Mouse (Mus musculus): Measurements from ENCODE around the gene Asap2.

The Asap2 gene

DNA sequence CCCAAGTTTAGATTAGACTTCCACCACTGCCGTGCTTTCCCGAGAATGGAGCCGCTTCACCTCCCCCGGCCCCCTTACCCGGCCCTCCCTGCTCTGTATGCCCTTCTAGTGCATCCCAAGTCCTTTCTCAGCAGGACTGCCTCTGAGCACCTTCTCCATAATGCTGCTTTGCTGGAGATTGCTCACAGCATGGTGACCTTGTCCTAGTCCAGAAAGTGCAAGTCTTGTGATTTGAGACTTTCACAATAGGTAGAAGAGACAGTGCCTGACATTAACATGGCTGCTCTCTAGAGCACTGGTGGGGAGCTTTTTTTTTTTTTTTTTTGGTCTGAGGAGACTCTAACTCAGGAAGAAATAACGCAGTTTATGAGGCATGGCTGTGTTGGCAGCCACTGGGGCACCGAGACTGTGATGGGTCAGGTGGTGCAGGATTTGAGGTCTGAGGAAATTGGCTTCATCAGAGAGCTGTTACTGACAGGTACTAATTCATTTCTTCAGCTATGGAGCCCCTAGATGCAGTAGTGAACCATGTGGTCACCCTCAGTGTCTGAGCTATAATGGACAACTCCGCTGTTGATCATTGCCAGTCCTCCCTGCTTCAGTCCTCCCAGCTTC is 224.4 kb downstream of the Asap2 start:
- DNase-seq = no peak

DNA sequence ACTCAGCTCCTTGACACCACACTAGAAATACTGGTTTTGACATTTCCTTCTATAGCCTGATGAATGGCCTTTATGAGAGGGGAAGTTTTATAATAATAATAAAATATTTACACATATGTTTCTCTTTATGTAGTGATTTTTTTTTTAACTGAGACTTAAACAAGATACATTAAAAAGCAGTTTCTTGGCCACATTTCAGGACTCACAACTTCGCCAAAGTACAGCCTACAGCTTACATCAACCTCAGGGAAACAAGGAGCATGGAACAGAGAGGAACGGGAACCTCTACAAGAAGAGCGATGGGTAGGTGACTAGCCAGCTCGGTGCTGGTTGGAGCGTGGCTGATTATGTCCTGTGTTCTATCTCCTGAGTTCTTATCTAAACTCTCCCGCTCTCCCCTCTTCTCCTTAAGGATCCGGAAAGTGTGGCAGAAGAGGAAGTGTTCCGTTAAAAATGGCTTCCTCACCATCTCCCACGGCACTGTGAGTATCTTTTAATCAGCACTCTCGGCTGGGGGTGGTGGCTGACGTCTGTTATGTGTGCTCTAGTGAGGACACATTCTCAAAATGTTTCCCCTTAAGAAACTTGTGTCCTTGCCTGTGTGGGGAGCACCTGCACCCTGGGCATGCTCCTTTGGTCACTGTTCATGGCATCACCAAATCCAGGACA is 227.7 kb downstream of the Asap2 start:
- no peak for DNase-seq

DNA sequence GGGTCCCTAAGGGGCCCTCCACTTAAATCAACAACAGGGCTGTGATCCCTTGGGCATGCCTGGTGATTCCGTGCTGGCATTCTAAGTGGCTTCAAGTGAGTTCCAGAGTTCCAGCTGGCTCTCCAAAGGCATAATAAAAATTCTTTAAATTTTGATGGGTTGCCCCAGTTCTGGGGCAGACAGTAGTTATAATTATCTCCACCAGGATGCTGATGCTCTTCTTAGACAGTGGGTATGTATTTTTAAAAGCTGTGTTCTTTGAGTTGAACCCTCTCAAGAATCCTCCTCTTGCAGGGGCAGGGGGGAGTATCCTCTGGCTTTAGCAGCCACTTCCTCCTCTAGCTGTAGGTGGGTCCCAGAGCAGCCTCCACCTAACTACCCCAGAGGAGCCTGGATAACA is 230.3 kb downstream of the Asap2 start:
- DNase-seq = no peak

DNA sequence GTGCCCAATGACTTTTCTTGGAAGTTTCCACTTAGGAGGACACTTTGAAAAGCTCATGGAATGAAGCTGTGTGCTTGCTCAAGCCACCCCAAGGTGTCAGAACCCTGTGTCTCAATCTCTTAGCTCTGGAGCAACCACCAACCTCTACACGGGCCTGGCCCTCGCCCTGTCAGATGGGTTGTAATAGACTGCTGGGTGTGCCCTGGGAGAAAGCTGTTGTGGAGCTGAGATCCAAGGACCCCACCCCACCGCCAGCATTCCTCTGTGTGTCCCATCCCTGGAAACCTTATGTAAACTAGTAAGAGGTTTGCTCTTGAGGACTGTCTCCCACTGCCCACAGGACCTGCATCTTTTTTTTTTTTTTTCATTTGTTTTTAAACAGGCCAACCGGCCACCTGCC is 233.7 kb downstream of the Asap2 start:
- DNase-seq = no peak

DNA sequence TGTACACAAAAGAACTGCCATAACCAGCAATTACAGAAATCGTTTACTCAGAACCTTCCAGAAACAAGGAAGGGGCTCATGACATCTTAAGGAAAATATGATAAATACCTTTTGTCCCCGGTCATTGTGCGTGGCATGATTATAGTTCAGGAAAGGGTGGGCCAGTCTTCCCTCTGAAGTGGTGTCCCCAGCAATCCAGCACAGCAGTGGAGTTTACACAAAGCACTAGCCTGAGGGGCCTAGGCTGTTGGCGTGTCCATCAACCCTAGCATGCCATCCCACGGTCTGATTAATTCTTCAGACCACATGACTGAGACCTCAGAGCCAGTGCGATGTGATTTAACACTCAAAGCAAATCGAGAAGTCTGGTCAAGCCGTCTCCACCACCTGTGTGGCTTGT is 235.1 kb downstream of the Asap2 start:
- DNase-seq = no peak

DNA sequence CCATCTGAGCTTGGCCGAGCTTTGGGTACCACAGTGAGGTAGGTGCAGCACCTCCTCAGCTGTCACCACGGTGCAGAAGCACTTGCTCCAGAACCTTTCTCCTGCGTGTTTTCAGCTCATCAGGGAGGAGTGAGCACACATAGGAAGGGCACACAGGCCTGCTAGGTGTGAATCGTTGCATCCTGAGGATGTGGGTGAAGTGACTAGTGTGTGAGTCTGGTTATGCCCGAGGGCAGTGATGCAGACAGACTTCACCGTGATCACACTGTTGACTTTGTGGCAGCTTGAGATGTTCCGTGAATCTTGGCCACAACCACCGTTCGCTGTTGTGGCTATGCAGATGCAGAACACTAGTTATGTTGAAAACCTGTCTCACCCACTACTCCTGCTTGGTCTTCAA is 236.1 kb downstream of the Asap2 start:
- no peak for DNase-seq

DNA sequence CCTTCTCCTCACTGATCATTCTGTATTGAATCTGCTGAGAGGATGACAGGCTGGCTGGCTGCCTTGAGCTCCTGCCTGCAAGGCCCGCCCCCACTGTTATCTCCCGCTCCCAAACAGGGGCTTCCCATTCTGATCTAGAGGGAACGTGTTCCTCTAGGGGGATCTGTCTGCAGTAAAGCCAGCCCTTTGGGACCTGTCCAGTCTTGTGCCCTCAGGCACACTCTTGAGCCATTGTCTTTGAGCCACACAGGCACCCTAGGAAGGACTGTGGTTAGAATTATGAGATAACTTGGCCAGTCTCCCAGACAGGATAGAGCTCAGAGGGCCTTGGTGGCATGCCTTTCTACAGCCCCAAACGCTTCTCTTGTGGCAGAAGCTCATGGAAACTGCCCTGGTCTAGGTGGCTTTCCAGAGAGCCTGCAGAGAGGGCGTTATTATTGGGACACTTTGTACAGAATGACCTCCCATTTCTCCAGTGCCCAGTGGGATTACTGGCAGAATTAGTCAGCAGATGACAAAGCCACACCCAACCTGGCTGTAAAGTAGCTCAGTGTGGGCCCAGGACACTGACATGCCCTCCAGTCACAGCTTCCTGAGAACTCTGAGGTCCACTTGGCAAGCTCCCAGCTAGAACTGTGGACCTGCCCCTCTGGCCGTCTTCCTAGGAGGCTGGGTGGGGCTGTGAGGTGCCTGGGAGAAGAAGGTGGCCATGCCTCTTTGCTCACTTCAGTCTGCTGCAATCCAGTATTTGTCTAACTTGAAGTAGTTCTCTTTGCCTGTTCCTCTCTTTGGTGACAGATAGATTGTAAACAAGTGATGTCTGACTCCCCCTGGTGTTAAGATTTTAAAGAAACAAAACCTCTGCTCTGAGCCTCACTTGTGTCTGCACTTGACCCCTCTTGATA is 237.1 kb downstream of the Asap2 start:
- peak; percentile 89 for DNase-seq

DNA sequence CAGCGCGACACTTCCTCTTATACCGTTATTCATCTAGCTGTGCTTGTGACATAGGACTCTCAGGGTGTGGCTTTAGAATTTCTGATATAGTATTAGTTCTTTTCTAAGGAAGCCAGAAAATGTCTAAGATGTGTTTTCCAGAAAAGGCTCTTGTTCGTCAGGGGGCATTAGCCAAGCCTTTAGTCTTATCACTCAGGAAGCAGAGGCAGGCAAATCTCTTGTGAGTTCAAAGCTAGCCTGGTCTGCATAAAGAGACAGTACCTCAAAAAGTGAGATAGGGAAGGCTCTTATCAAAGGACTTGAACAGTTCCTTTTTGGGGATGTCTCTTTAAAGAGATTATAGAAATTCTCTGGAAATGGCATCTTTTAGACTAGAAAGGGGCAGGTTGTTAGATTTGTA is 238.4 kb downstream of the Asap2 start:
- DNase-seq = no peak

DNA sequence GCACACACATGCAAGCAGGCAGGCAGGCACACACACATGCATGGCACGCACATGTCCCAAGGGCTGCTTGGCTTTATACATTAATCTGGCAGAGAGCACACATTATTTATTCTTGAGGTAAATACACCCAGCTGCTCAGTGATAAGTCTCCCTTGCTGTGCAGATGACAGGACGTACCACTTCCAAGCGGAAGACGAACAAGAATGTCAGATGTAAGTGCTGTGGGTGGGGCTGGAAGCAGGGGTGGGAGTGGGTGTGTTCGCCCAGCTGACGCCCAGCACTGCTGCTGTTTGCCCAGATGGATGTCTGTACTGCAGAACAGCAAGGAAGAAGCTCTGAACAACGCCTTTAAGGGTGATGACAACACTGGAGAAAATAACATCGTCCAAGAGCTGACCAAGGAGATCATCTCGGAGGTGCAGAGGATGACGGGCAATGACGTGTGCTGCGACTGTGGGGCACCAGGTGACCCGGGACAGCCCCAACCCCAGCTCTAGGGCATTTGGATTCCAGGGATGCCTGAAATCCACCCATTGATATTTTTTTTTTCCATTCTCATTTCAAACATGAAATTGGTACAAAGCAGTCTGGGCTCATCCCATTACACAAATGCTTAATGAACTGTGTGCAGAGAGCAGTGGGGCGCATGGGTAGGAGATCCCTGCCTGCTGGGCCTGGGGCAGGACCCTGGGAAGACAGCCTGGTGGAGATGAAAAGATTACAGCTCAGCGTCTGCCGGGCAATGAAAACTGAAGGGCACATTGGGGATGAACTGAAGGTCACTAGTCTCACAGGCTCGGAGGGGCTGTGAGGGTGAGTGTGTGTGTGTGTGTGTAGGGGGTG is 239.0 kb downstream of the Asap2 start:
- no peak for DNase-seq

DNA sequence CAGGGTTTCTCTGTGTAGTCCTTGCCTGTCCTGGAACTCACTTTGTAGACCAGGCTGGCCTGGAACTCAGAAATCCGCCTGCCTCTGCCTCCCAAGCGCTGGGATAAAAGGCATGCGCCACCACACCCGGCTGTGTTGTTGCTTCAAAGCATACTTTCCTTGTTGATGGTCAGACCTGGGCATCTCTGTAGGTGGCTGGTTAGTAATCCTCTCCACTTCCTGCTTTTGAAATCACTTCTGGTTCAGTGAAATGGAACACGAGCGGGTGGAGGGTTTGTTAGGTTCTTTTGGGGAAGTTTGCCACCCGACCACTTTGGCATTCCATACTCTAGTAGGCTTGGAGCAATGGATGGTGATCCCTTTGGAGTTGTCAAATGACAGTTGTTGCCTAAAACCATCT is 243.5 kb downstream of the Asap2 start:
- no peak for DNase-seq

DNA sequence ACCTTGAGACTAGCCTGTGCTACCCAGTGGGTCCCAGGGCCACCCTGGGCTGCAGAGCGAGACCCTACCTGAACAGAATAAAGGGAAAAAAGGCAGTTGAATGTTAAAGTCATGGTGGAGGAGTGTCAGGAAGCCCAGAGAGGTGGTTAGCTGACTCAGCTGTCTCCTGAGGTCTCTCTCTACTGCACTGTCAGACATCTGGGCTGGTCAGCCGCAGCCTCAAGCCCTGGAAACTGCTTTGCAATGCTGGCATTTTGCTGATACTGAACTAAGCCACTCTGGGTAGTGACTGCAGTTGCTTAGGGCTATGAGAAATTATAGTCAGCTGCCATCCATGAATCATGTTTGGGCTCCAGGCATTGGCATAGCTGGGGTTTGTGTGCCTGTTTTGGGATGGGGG is 244.3 kb downstream of the Asap2 start:
- no peak for DNase-seq

DNA sequence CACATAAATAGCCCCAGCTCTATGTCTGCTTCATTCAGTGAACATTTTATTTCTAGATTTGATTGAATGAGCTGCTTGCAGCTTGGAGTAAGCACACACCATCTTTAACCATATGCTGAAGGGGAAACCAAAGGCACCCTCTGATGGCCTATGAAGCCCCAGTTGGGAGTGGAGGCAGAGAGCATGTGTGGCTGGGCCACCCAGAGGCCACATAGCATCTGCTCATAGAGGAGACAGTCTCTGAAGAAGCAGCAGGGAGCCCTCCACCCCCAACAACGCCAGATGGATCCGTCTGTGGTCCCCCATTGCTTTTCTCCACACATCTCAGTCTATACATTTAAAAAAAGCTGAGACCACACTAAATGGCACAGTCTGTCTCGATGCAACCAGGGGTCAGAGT is 251.7 kb downstream of the Asap2 start:
- DNase-seq = no peak

DNA sequence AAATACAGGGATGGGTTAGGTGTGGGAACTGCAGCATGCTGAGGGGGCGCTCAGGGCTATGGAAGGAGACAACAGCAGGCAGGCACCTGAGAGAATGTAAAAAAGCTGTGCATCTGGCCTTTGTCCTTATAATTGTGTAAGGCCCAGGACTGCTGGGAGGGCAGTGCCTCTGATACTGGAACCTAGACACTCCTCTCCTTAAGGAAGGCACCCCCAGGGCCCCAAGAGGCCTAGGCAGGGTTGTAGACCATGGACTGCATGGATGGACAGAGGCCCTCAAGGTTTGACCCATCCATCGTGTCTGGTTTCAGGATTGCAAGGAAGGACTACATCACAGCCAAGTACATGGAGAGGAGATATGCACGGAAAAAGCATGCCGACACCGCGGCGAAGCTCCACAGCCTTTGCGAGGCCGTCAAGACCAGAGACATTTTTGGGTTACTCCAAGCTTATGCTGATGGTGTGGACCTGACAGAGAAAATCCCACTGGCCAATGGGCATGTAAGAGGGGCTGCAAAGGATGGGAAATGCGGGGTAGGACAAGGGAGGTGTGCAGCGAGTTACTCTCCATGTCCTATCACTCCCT is 254.2 kb downstream of the Asap2 start:
- no peak for DNase-seq

DNA sequence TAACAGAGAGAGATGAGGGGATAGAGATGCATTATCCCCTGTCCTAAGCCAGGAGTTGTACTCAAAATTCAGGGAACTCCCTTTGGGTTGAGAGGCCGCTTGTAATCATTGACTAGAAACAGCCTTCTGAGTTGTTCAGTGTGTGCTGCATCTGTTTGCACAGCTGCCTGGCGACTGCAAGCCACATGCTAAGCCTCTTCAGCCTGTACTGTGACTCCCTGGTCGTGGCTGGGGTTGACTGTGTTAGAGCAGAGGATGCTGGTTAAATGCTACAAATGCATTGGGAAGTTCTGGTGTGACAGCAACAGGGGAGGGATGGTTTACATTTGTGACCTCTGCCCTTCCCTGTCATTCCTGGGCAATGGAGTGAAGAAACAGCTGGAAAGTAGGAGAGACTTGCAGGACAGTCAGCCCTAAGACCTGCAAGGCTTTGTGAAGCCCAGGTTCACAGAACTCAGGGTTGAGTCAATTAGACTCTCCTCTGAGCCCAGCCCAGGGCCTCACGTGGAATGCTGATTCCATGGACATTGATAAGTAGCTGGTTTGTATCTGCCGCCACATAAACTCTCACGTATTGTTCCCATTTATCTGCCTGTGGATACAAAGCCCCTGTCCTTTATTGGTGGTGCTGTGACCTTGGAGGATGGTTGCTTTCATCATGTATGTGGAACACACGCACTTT is 257.6 kb downstream of the Asap2 start:
- no peak for DNase-seq

DNA sequence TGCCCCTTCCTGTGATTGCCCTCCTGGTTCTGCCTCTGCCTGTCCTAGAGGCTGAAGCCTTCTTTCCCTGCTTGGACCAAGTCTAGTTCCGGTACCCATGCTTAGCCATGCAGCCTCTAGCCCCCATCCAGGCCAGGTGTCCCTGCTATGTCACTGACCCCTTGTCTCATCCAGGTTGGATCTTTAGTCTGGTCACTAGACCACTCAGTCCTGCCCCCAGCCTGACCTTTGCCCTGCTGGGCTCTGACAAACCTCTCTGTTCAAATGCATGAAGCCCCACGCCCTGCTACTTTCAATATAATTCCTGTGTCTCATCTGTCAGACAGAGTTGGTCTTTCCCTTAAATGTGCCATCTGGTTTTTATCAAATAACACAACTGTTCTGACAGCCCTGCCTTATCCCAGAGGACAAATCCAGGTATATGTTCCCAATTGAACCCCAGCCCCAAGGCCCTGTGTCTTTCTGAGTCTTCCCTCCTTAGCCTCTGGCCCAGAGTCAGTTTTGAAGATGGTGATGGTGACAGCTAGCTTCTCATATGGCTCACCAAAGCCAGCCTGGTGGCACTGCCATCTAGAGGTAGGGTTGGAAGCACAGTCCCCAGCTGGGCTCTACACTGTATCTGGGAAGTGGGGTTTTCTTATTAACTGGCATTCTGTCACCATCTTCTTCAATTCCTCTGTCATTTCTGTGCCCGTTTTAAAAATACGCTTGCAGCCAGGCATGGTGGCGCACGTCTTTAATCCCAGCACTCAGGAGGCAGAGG is 270.4 kb downstream of the Asap2 start:
- DNase-seq = no peak

DNA sequence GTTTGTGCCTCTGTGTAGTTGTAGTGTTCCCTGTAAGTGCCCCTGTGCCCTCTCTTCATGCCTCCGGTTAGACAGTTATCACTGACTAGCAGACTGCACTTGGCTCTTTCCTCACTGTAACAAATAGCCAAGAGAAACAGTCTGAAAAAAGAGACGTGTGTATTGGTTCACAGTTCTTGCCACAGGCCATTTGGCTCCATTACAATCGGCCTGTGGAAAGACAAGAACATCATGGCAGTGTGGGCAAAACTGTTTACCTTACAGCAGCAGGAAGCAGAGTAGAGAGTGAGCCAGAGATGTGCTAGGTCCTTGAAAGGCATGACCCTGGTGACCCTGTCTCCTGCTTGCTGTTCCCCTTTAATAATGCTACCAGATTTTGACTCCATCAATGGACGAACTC is 271.3 kb downstream of the Asap2 start:
- no peak for DNase-seq

DNA sequence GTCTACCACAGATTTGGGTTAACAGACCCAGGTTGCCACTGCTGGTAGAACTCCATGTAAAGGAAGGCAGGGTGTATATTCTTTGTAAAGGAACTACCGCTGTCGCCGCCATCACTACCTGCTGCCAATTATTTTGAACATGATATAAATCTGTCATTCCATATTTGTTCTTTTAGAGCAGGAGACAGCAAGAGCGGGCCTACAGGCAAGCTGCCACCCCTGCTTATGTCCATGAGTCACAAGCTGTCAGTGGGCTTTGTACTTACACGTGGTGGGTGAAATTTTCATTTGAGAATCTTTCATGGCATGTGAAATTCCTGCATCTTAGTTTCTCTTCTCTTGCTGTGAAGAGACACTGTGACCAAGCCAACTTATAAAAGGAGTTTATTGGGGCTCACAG is 273.0 kb downstream of the Asap2 start:
- no peak for DNase-seq

DNA sequence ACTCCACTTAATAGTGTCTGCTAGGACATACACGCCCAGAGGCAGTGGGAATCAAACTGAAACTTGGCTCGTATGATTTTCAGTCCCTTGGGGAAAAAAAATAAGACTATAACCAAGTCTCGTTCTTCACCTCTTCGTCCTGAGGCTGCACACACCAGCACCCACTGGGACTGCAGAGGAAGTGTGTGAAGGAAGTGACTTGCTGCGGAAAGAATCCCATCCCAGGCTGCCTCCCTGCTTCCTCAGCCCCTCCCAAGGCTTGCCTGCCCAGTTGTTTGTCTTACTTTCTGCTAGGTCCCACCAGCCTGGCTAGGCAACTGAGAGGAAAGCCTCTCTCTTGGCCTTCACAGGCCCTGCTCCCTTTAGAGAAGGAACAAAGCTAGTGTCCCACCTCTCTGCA is 274.0 kb downstream of the Asap2 start:
- DNase-seq = peak; percentile 64

DNA sequence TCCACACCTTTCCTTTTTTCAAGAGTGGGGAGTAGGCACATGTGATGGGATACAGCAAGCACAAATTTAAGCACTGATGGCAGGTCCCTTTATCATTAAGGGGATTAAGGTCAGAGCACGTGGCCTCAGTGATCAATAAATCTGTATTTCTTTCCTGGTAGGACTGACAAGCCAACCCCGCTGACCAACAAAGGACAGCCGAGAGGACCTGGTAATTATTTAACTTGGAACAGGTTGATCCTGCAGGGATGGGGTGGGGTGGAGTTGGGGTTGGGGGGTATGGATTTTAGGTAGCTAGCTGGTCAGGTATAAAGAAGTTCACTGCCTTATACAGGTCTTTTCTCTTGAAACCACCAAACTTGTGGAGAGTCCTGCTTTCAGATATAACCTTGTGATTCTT is 274.7 kb downstream of the Asap2 start:
- DNase-seq = no peak

DNA sequence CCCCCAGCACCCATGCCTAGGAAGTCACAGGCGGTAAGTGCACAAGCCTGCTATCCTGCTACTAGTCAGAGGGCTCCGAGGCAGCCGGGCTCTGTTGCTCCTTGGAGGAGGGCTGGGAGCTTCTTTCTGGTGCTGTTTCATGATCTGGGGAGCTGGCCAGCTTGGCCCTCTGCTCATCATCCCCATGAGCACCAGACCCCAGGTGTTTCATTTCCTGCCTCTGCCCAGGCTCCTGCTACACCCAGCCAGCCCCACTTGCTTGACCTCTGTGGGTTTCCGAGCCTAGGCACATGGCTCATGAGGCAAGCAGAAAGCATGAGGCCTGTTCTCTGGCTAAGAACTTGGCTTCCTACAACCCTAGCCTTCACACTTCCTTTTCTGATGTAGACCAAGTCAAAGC is 275.2 kb downstream of the Asap2 start:
- no peak for DNase-seq
